Mouse (Mus musculus): ENCODE results near the gene Rpl37a. TPM values are rescaled to one million over a fixed set of nuclear protein-coding genes. Genes with fewer than 3 reads are reported as not detected.
A peak's percentile ranks its signal among the peaks of the same experiment; 100 is the strongest.

Gene Rpl37a
- 1,000 to 10,000 TPM; 1,201 to 1,311 TPM for total RNA-seq (2021)
- long read RNA-seq, experiment 1, transcript Rpl37a-201 (4 exons, 558 nt) = major isoform, 176 of 186 reads
- long read RNA-seq, experiment 1, partial matches to known transcripts = 2 of 186 reads
- long read RNA-seq, experiment 1, other reads (novel, unspliced or antisense) = 3 of 186 reads
- long read RNA-seq, experiment 2, transcript Rpl37a-201 (4 exons, 558 nt) = major isoform, 255 of 264 reads
- long read RNA-seq, experiment 2, partial matches to known transcripts = 2 of 264 reads
- long read RNA-seq, experiment 2, other reads (novel, unspliced or antisense) = 3 of 264 reads

DNA sequence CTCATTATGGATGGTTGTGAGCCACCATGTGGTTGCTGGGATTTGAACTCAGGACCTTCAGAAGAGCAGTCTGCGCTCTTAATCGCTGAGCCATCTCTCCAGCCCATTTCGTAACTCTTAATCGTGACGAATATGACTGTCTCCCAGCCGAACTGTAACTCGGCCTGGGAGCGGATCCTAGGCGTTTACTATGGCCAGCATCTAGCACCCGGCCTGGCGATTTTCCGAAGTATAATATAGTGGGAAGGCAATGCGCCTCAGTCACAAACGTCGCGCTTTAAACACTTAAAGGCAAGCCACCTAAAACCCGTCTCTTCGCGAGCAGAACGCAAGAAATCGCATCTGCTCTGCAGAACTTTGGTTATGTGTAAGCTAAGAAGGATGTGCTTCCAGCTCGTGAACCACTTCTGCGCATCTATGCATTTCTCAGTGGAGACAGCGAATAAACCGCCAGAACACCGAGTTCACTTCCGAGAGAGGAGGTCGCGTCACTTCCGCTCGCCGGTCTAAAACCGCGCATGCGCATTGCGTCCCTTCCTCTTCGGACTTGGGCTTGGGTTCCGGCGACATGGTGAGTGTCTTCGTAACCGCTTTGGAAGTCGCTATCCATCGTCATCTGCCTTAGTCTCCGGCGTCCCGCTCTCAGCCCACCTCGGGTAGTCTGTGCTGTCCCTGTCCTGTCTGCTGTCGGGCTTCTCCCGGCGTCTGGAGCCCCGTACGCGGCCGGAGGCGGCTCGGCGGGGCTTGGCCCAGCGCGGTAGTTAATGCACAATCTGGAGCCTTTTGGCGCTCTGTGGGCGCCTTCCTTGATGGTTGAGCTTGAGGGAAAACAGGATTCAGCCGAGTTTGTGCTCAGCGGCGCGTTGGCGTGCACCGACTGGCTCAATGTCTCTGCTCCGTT lies at the start of gene Rpl37a:
Rpl37a (plus strand) TSS at position 538 of the 901 bp plus-strand sequence.
- peak; percentile 94 to 95 for DNase-seq (ENCODE audit: low spot score in 2 of 2)

DNA sequence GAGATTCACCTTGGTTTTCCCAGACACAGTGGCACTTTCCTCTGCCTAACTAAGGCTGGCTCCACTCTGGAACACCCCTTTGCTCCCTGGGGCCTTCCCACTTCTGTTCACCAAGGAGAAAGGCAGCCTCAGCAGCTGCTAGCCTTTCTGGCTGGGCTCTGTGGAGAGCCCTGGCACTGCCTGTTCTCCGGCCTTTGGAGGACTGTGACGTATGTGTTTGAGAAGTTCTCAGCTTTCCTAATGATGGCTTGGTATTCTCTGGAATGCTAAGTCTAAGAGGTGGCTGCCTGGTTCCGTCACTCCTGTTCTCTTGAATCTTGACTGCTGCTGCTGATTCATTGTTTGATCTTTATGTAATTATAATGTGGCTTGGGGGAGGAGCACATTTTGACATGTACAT lies 38.0 kb upstream of the Rpl37a start:
- DNase-seq (ENCODE audit: low spot score in 2 of 2) = no peak

DNA sequence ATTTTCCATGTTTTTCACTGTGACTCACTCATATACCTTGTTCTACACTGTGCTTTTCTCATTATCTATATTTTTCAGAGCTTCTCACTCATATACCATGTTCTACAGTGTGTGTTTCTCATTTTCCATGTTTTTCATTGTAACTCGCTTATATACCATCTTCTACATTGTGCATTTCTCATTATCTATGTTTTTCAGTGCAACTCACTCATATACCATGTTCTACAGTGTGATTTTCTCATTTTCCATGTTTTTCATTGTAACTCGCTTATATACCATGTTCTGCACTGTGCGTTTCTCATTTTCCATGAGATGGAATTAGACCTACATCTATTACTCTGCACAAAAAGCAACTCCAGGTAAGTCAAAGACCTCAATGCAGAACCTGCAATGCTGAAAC lies 14.8 kb upstream of the Rpl37a start:
- DNase-seq (ENCODE audit: low spot score in 2 of 2) = peak in 1 of 2 experiments; percentile 84

DNA sequence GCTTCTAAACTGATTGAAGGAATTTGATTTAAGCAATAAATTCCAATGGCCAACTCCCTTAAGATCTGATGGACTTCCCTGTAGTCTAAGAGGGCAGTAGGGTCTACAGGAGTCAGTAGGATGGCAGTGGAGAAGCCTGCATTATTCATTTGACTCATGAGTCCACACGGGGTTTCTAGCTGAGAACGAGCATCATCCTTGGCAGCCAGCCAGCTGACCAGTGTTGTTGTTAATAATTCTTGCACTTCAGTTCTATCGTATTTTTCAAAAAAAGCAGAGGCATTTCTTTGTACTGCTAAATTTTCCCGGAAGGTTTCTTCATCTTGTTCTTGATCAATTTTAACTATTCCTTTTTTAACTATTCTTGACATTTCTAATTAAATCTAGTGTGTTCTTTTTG lies 12.4 kb upstream of the Rpl37a start:
- peak in 1 of 2 experiments; percentile 31 for DNase-seq (ENCODE audit: low spot score in 2 of 2)

DNA sequence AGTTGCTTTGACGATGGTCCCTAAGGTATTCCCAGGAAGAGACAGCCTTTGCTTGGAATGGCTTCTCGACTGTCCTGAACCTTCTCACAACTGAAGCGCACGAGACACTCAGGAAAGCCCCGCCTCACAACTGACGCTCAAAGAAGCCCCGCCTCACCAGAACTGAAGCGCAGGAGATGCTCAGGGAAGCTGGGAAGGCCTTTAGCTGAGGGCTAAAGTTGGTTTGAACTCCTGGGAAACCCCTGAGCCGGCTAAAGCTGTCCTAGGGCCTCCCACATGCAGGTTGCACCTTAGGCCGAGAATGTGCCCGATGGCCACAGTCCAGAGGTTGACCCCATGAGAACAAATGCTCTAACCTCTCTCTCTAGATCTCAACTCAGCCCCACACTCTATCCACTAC lies 10.6 kb upstream of the Rpl37a start, which contains the start of gene Ankar:
Ankar (minus strand) TSS at position 101 of the 400 bp plus-strand sequence.
- no peak for DNase-seq (ENCODE audit: low spot score in 2 of 2)

DNA sequence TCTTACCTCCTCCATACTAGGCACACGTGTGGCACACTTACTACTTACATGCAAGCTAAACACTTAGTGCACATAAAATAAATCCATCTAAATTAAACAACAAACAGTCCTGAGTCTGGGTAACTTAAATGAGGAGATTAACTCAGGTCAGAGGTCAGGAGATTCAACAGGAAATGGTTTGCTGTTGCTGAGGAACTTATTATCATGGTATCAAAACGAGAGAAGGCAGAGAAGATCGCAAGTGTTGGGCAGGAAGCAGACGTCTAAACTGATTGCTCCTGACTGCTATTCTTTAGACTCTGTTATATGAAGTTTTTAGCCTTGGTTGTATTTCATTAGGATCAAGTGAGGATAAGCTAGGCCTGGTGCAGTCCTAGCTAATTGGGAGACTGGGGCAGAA lies 3.6 kb upstream of the Rpl37a start:
- DNase-seq (ENCODE audit: low spot score in 2 of 2) = no peak

DNA sequence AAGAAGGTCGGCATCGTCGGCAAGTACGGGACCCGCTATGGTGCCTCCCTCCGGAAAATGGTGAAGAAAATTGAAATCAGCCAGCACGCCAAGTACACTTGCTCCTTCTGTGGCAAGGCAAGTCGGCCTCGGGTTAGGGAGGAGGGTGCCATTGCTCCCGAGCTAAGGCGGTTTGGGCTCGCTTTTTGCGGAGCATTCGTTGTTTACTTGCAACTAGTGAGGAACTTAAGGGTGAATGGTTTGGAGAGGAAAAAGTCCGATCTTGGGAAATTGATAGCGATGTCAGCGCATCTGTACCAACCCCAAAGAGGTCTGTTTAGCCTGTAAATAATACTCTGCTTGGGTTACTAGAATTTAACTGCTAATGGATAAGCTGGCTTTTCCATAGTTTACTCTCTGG lies 594 bp downstream of the Rpl37a start:
- DNase-seq (ENCODE audit: low spot score in 2 of 2) = no peak

DNA sequence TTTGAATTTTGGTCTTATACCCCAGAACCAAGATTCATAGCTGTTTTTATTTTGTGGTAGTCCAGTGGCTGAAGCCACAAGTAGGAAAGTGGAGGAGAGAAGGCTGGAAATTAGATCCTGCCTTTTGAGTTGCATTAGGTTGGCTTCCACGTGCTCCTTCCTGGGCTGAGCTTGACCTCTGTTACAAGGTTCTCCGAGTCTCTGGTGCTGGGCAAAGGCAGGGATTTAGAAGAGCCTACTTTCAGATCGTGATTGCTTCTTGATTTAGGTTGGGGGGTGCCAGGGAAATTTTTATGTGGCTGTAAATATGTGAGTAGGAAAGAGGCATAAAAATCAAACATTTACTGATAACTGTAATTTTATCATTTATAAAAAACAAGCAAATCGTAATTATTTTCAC lies 3.5 kb downstream of the Rpl37a start:
- DNase-seq (ENCODE audit: low spot score in 2 of 2) = no peak

DNA sequence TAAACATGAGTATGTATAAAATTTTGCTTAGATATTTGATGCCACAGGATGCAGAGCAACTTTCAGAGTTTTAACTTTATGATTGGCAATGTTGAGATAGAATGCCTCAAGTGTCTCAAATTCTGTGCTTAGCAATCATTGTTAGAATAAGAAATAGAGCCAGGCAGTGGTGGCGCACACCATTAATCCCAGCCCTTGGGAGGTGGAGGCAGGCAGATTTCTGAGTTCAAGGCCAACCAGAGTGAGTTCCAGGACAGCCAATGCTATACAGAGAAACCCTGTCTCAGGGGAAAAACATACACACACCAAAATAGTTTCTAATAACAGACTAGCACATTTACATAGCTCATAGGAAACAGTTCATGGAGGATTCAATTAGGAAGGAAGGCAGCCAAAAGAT lies 4.0 kb downstream of the Rpl37a start:
- no peak for DNase-seq (ENCODE audit: low spot score in 2 of 2)

DNA sequence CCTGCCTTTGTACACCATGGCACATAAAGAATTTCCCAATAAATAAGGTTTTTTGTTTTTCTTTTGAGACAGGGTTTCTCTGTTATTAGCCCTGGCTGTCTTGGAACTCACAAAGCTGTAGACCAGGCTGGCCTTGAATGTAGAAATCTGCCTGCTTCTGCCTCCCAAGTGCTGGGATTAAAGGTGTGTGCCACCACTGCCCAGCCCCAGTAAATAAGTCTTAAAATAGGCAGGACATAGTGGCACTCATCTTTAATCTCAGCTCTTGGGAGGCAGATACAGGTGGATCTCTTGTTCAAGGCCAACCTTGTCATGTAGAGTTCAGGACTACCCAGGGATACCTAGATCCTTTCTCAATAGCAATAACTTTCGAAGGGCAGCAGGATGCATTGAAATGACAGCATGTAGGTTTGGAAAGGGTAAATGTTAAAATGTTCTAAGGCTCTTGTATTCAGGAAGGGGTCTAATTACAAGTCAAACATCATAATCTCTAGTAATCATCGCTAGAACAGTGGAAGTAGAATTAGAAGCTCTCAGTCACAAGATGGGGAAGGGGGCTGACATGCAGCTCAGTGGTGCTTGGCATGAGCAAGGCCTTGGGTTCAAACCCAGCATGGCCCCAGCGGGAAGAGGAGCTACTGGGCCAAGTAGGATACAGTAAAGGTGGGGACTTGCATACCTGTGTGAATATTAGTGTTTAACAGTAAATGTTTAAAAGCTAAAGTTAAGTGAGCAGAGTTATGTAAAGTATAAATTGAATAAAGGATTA lies 4.7 kb downstream of the Rpl37a start:
- no peak for DNase-seq (ENCODE audit: low spot score in 2 of 2)

DNA sequence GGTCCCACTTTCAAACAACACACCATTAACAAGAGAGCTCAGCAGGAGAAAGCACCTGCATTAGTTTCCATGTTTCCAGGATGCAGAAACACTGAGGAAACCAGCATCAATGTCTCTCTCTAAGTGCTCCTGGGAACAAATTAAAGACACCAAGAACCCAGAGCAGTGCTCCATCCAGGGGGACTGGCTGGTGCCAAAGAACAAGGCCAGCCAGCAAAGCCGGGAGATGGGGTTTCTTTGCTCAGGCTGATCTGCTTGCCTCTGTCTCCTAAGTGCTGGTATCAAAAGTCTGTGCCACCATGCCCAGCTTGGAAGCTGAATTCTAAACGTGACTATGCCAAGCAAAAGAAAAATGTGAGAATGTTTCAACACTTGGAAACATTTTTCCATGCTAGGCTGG lies 5.3 kb downstream of the Rpl37a start:
- no peak for DNase-seq (ENCODE audit: low spot score in 2 of 2)

DNA sequence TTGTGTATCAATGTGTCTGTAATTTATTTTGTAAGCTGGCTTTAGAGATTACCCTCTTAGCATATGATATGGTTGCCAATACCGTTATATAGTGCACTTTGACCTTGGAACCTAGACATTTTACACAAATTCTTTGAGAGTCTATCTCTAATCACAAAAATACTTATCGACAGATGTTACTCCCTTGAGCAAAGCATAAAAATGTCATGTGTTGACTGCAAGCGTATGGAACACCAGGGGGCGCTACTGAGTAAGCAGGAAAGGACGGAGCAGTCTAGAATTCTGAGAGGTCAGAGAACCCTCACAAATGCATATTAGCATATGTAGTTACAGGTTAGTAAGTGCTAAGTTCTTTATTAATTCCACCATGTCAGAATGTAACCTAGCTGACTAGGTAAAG lies 5.8 kb downstream of the Rpl37a start:
- peak; percentile 51 to 82 for DNase-seq (ENCODE audit: low spot score in 2 of 2)

DNA sequence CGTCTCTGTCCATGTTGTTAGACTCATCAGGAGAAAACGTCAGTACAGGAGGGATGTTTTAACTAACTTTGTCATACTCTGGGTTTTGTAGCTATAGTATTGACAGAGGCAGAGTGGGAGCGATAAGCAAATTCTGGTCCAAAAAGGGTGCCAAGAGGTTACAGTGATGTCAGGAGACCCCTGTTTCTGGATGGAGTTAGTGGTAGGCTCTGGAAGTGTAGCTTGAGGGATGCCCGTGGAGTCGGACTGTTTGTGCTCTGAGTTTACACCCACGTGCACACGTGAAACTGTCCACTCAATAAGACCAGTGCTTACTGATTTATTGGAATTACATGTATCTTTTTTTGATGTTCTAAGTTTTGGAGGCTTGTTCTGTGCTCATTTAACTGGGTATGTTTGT lies 6.5 kb downstream of the Rpl37a start:
- no peak for DNase-seq (ENCODE audit: low spot score in 2 of 2)

DNA sequence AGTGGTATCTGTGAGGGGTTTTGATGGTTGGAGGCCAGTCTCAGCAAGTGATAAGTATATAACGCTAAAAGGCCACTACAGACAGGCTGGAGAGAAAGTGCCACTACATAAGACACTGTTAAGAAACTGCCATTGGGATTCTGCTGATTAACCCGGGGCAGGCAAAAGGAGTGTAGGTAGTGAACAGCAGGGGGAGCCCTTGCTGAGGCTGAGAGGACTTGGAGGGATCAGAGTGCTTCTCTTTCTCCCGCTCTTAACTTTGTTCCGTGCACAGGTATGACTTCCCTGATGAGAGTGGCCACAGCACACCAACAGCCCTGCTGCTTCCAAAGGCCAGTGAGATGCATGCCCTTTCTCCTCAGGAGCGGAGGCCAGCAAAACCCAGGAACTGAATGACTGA lies 7.8 kb downstream of the Rpl37a start:
- DNase-seq (ENCODE audit: low spot score in 2 of 2) = peak in 1 of 2 experiments; percentile 37

DNA sequence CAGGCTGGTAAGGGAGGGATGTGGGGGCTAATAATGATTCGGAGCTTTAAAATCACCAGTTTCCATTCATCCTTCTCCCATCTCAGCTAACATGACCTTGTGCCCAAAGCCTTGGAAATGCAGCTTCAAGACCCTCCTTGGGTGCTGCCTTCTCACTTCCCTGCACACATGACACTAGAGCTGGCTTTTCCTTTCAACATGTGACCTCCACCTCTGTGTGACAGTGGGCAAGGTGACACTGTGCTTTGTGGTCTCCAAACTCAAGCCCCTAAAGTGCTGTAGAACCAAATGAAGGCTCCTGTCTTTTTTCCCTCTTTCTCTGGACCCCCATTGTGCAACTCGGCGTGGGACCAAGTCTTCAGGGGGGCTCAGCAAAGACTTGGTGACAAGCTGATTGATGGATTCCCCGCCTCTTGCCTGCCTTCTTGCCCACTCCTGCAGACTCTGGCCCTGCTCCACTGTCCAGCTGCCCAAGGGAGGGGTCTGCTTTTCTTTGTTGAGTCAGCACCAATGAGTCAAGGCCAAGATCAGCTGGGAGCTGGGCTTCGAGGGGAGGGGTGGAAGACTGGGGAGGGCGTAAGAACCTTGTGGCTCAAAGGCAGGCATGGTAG lies 9.1 kb downstream of the Rpl37a start:
- DNase-seq (ENCODE audit: low spot score in 2 of 2) = no peak

DNA sequence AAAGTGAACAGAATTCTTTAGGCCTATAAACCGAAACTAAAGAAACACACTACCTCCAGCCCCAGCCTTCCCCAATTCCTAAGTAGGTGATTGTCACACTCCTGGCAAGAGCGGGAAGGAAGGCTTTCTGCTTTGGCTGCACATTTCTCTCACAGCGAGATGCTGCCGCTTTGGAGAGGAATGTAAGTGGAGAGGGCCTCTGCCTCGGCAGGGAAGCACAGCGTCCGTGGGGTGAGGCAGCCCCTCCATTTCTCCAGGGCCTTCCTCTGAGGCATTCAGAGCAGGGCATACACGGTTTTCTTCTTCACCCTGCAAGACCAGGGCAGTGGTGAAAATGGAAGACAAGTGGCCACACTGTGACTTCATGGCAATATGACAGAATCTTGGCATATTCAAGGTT lies 11.6 kb downstream of the Rpl37a start:
- no peak for DNase-seq (ENCODE audit: low spot score in 2 of 2)

DNA sequence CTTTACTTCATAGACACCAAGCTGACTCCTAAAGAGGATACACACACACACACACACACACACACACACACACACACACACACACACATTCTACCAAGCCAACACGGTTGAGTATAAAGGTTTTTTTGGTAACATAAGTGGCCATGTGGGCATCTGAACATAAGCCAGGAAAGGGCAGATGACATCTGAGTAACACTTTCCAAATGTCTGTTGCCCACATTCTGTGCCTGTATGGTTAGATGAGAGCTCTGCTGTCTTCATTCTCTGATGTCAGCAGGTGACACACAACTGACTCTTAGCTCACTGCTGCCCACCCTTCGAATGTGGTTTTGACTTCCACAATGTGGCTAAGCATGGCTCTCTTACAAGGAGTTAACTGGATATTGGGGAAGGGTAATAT lies 13.3 kb downstream of the Rpl37a start:
- no peak for DNase-seq (ENCODE audit: low spot score in 2 of 2)

DNA sequence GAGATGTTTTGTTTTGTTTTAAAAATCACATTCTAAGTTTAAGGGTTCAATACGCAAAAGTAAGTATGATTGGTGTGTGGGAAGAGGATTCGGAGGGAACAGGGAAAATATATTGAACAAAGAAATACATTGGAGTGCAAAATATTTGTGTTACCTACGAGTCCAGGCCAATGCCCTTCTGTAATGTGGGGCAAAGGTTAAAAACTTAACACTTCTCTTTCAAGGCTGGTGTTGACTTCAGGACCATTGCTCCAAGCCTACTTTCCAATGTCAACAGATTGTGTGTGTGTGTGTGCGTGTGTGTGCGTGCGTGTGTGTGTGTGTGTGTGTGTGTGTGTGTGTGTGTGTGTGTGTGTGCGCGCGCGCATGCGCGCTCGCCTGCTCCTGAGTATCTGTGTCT lies 14.9 kb downstream of the Rpl37a start:
- no peak for DNase-seq (ENCODE audit: low spot score in 2 of 2)

DNA sequence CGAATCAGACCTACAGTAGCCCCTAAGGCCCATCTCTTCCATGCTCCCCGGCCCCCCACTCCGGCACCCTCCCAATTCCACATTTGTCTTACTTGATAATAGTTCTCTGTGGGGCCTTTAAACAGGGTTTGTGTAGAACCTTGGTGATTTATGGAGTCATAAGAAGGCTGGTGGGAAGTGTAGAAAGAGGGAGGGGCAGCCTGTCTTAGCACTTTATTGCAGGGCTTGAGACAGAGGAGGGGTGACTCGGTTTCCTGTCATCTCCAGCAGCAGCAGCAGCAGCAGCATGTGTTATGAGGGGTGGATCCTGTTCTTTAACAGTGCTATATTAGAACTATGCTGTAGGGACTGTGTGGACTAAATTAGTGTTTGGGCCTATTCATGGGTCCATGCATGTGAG lies 17.7 kb downstream of the Rpl37a start:
- no peak for DNase-seq (ENCODE audit: low spot score in 2 of 2)

DNA sequence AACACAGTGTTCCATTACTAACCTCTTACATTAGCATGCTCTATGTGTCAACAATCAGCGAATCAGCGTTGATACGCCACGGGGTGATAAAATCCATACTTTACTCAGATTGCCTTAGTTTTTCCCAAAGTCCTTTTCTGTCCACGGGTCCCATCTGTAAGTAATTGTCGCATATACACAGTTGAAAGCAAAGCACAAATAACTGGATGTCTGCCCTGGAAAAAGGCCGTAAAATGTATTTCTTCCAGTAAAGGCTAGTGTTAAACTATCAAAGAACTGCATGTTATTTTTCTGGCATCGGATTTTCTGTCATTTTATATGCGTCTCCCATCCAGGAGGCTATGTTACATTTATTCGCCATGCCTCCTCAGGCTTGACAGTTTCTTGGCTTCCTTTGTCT lies 19.0 kb downstream of the Rpl37a start:
- DNase-seq (ENCODE audit: low spot score in 2 of 2) = no peak

DNA sequence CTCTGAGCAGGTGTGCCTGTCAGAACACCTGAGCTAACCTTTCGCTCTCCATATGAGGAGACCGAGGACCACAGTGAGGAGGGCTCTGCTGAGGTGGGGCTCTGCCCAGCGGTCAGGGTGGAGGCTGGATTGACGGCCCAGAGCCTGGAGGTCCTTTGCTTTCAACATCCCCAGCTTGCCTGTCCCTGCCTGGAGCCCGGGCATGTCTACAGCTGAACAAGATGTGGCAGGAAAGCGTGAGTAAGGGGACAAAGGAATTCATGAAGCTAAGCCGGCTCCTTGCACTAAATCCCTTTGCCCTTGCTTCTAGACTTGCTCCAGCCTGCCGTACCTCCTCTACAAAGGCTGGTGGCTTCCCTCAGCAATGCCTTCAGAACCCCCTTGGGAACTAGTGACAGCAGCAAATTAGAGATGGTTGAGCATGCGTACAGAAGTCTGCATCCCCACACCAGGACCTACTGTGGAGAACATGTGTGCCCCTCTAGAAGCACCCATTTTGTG lies 22.2 kb downstream of the Rpl37a start:
- DNase-seq (ENCODE audit: low spot score in 2 of 2) = no peak

Measured in gastrocnemius, postnatal 4 days (tissue).